Mouse (Mus musculus): ENCODE measurements at regions not wholly inside any gene's neighbourhood (a gene's known extent, or its start where the extent isn't known, plus 50 kb on each side); places are given as distances from the start of the nearest gene placed in this dataset.

- no peak for TF ChIP-seq POLR2A (IDR thresholded peaks at IDR 0.05; ENCODE audit: insufficient read depth, low read depth, low read length)
- no peak for TF ChIP-seq CTCF (IDR thresholded peaks at IDR 0.05)
- no peak for TF ChIP-seq EP300 (IDR thresholded peaks at IDR 0.05; ENCODE audit: insufficient read depth, low read depth, low read length)
Observed at GRCm38 (mm10) chr13:112012640-112013039, 203.8 kb upstream of the Map3k1 start.

All from heart, adult 2 months (tissue).